Mouse (Mus musculus) left cerebral cortex, adult 18-20 months (tissue): ENCODE data around the gene Mip. TPM values are rescaled to one million over a fixed set of nuclear protein-coding genes. Genes with fewer than 3 reads are reported as not detected.
"Not testable (repeated sequence)": the region's sequence is repeated elsewhere in the genome, so short reads cannot be mapped to it uniquely, and the experiment has no call there.

Experiments used
- DNase-seq, 2 experiments: peaks; one replicate each; pipeline ENCODE4 v3.0.0; 2021 to 2022; ENCODE audit warnings: low spot score in 2 of 2, mixed read lengths in 1 of 2
- total RNA-seq, 2 experiments: library from RNA; stranded (reverse); gene quantifications; 2 replicates each; pipeline ENCODE4 v1.2.3; 2021

Mip gene
- total RNA-seq, 2 experiments from 2014 or later, result not detected

DNA sequence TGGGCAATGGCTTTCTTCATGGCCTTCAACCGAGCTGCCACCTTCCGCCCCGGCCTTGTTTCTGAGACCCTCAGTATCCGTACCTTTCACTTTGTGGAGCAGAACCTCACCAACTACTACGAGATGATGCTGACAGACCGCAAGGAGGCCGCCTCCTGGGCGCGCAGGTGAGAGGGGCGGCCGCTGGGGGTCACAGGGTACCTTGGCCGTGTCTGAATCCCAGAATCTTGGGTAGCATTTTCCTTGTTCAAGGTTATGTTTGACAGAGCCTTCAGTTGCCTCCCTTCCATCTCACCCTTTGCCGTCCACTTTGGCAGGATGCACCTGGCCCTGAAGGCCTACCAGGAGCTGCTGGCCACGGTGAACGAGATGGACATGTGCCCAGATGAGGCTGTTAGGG is 18.5 kb downstream of the Mip start:
- DNase-seq, result no peak

GRCm38 (mm10) chr10:128247020-128247732 is 21.5 kb downstream of the Mip start:
- no peak for DNase-seq

DNA sequence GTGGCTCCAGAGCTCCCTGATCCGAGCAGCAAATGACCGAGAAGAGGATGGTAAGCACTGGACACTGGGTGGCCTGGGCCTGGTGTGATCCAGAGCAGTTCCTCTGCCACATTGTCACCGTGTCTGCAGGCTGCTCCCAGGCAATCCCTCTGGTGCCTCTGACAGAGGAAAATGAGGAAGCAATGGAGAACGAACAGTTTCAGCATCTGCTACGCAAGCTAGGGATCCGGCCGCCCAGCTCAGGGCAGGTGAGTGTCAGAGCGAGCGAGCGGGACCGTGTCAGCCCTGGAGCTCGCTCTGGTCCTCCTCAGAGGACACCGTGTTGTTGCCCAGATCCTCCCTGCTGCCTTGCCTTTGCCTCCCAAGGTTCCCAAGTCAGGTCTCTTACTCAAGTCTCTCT is 24.9 kb downstream of the Mip start:
- DNase-seq, result no peak

DNA sequence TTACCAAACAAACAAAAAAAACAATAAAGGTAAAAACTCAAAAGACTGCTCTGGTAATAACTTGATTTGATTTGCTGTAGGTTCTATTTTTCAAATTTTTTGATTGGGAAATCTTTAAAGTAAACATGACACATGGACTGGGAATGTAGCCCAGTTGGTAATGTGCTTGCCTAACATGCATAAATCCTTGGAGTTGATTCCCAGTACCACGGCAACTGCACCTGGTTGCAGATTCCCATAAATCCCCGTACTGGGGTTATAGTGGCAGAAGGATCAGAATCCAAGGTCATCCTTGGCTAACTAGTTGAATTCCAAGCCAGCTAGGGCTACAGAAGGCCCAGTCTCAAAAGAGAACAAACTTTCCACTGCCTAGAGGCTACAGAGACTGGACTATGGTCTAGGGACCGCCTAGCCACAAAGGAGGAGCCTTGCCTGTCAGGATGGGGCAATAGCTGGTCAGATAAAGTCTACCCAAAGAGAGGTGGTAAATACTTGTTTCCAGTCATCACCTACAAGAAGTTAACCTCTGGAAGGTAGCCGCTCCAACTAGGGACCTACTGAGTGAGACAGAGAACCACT is 28.1 kb downstream of the Mip start, which contains the start of gene Apon:
Gene Apon, plus strand, starts transcription at position 420 of the 579 bp plus-strand sequence.
- no peak for DNase-seq

DNA sequence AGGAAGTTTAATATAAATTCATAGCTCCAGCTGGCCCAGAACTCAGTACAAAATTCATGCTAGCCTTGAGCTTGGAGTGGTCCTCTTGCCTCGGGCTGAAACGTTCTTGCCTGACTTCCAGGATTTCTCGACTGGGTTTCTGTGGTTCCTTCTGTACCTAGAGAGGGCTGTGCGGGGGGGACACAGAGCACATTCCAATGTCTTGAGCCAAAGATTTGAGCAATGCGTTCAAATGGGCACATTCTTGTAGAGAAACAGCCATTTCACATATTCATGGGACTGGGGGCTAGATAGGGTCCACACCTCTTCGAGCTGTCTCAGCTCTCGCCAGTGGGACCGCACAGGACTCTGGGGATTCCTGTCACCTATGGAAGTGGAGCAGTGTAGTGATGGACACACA is 30.3 kb downstream of the Mip start:
- no peak for DNase-seq

- peak; percentile 15 to 21 for DNase-seq
Measured at GRCm38 (mm10) chr10:128256328-128256727, 30.7 kb downstream of the Mip start.

DNA sequence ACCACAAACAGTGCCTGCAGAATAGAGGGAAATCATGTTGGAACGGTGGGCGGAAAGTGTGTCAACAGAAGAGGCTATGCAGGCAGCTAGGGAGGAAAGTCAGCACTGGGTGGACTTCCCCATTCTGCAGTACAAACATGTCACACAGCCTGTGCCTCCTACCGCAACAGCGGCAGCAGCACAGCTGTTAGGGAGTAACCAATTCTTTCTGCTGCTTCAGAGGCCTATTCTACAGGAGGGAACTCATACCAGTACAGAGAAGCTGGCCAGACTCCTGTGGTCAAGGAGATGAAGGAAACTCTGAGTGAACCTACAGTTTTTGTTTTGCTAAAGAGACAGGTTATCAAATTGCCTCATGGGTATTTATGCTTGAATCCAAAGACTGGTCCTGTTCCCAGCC is 33.3 kb downstream of the Mip start:
- no peak for DNase-seq

GRCm38 (mm10) chr10:128259946-128260345 is 34.3 kb downstream of the Mip start:
- no peak for DNase-seq

DNA sequence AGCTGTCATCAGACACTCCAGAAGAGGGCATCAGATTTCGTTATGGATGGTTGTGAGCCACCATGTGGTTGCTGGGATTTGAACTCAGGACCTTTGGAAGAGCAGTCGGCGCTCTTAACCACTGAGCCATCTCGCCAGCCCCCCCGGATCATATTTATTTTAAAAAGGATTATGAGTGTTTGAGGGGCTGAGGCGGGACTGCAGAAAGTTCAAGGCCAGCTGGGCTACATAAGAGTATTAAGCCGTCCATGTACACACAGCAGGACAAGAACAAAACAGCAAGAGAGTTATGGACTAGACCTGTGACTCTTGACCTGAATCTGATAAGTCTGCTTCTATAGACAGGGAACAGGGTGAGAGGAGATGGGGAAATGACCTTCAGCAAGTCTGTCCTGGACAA is 34.7 kb downstream of the Mip start:
- not testable (repeated sequence) for DNase-seq

GRCm38 (mm10) chr10:128262300-128262699 is 36.7 kb downstream of the Mip start:
- DNase-seq, result no peak

DNA sequence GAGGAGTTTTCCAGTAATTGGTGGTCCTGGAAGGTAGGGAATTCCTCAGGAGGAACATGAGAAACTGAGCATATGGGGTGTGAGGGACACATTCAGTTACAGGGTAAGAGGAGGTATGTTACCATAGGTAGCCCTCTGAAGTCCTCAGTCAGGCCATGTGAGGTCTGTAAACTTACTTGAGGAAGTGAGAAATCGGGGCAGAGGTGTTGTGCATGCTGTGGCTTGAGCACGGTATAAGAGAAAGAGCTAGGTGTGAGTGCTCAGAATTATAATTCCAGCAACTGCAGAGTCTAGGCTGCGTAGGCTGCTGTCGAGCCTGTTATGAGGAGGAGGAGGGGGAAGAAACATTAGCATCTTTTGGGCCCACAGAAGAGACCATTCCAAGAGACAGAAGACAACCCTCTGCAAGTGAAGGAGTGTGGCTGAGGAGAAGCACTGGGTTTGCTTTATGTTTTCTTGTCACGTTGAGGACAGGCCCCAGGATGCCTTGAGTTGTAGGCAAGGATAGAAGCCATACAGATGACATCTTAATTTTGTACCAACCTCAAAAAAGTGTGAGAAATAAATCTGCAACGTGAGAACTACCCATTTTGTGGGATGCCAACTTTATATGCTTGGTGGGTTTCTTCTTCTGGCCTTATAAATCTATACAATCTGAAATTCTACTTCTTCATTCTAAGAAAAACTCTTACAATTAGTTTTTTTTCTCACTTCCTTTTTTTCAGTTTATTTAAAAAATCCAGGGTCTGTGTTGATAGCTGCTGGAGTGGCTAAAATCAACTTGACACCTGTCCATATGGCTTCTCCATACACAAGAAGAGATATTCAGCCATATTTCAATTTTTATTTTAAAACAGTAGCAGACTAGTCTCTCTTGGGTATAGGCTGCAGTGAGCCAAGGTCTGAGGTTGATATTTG is 38.0 kb downstream of the Mip start:
- peak in 1 of 2 experiments; percentile 27 for DNase-seq

DNA sequence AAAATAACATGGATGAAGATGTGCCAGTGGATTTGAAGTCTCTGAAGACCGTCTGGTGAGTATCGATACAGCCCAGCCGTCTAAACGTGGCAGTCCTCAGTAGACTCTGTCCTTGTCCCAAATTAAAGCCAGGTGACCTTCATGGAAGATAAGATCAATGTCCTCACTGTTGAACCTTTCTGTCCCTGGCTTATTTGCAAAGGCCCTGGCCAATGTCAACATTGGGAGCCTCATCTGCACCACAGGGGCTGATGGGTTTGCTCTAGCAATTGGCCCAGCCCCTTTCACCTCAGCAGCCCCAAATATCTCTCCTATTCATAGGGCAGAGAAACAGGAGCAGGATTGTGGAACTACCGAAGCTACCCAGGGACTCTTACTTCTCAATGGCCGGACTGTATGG is 42.7 kb downstream of the Mip start, which contains the start of gene Apof:
Gene Apof, plus strand, starts transcription at position 301 of the 400 bp plus-strand sequence.
- DNase-seq, result no peak

GRCm38 (mm10) chr10:128269206-128269910 is 43.7 kb downstream of the Mip start:
- DNase-seq, result no peak

DNA sequence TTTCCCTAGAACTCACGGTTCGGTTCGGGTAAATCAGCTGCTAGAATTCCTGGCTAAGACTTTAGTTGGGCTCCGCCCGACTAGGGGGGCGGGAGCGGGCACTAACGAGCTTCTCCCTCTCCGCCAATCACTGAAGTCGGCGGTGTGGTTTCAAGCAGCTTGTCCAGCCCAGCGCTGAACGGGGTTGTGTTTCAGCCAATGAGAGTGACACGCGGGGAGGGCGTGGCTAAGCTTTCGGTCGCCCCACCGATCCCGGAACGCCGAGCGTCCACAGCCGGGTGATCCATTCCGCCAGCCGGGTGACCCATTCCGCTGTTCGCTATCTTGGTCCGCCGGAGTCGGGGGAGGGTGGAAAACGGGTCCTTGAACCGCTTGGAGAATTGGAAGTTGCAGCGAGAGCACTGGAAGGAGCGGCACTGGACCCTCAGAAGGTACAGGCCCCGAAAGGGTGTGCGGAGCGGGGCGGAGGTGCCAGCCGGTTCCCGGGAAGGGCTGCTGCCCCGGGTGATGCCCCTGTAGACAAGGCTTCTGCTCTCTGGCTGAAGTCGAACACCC is 44.7 kb downstream of the Mip start, which contains the start of gene Stat2:
Gene Stat2, plus strand, starts transcription at position 273 of the 555 bp plus-strand sequence.
- peak; percentile 97 for DNase-seq

GRCm38 (mm10) chr10:128270866-128271265 is 45.2 kb downstream of the Mip start:
- DNase-seq, result no peak

DNA sequence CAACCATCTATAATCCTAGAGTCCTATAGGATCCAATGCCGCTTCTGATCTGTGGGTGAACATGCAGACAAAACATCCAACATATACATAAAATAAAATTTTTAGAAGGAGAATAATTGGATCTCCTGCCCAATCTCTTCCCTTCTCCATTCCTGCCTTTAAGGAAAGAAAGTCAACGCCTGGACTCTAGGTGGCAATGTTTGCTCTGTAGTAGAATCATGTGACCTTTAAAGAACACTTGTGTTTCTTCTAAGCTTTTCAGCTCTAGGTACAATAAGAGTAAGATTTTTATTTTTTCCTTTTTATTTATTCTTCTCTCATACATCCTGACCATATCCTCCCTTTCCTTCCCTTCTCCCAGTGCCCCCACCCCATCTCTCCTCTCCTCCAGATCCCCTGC is 46.2 kb downstream of the Mip start:
- DNase-seq, result no peak

DNA sequence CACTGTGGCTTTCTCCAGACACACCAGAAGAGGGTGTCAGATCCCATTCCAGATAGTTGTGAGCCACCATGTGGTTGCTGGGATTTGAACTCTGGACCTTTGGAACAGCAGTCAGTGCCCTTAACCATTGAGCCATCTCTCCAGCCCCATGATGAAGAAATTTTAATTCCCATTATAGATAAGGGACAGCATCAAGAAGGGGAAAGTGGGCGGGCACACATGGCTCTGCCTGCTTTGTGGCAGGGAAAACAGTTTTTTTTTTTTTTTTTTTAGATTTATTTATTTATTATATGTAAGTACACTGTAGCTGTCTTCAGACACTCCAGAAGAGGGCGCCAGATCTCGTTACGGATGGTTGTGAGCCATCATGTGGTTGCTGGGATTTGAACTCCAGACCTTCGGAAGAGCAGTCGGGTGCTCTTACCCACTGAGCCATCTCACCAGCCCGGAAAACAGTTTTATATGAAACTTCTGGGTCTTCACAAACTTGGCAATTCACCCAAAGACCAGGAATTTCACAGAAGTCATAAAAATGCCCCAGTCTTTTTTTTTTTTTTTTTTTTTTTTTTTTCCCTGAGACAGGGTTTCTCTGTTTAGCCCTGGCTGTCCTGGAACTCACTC is 47.3 kb downstream of the Mip start:
- not testable (repeated sequence) for DNase-seq

- not testable (repeated sequence) for DNase-seq
Measured at GRCm38 (mm10) chr10:128275374-128275773, 49.7 kb downstream of the Mip start.

DNA sequence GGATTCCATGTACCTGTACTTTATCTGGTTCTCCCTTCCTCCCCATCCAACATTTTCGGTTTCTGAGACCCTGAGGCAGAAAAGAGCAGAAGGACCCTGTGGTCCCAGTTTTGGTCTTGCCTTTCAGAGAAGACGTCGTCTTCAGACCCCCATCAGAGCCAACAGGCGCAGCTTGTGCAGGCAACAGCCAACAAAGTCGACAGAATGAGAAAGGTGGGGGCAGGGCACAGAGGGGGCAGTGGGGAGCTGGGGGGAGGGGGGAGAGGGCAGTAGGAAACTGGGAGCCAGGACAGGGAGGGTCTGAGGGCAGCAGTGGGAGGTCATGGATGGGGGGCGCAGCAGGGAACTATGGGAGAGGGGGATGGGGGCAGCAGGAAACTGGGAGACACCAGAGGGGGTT is 52.5 kb downstream of the Mip start:
- no peak for DNase-seq

DNA sequence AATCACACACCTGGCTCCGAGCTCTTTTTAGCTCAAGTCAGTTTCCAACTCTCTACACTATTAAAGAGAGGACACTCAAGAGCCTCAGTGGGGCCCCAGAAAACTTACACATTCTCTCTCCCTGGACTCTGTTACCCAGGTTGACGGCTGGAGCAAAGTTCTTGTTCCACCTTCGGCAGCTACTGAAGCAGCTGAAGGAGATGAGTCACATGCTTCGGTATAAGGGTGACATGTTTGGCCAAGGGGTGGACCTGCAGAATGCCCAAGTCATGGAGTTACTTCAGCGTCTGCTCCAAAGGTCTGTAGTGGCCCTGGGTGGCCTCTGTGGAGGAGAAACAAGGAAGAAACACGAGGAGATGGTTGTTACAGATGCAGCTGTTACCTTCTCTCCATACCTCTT is 55.3 kb downstream of the Mip start:
- DNase-seq, result no peak
